Mouse (Mus musculus): ENCODE results near the gene Wwc2.

The Wwc2 gene

GRCm38 (mm10) chr8:47990911-47991820, at the start of gene Wwc2:
Gene Wwc2 (minus strand): TSS chr8:47990924.
- 6% methylated on average over 46 of the region's 46 CpGs for WGBS

GRCm38 (mm10) chr8:48038261-48038934, 47.7 kb upstream of the Wwc2 start:
- 62% methylated on average over 7 of the region's 7 CpGs for WGBS

GRCm38 (mm10) chr8:48032046-48032445, 41.3 kb upstream of the Wwc2 start:
- 52% methylated on average over 2 of the region's 2 CpGs for WGBS

- WGBS = 64% methylated on average over 1 of the region's 1 CpGs
Observed at GRCm38 (mm10) chr8:48030667-48031066, 39.9 kb upstream of the Wwc2 start.

- WGBS = 66% methylated on average over 11 of the region's 11 CpGs
Observed at GRCm38 (mm10) chr8:48026796-48027195, 36.1 kb upstream of the Wwc2 start.

GRCm38 (mm10) chr8:48023206-48023605, 32.5 kb upstream of the Wwc2 start:
- 74% methylated on average over 8 of the region's 8 CpGs for WGBS

- WGBS = 86% methylated on average over 2 of the region's 2 CpGs
Observed at GRCm38 (mm10) chr8:48019737-48020136, 29.0 kb upstream of the Wwc2 start.

GRCm38 (mm10) chr8:48016538-48016937, 25.8 kb upstream of the Wwc2 start:
- WGBS = 17% methylated on average over 8 of the region's 8 CpGs

GRCm38 (mm10) chr8:48014386-48014785, 23.7 kb upstream of the Wwc2 start:
- WGBS = 88% methylated on average over 6 of the region's 6 CpGs

- 93% methylated on average over 9 of the region's 9 CpGs for WGBS
Observed at GRCm38 (mm10) chr8:48013281-48013680, 22.6 kb upstream of the Wwc2 start.

- WGBS = 77% methylated on average over 10 of the region's 10 CpGs
Observed at GRCm38 (mm10) chr8:48011871-48012270, 21.1 kb upstream of the Wwc2 start.

- WGBS = 87% methylated on average over 14 of the region's 14 CpGs
Observed at GRCm38 (mm10) chr8:48010977-48011376, 20.3 kb upstream of the Wwc2 start.

- 92% methylated on average over 15 of the region's 15 CpGs for WGBS
Observed at GRCm38 (mm10) chr8:48009399-48009798, 18.7 kb upstream of the Wwc2 start.

- 88% methylated on average over 8 of the region's 8 CpGs for WGBS
Observed at GRCm38 (mm10) chr8:48008936-48009335, 18.2 kb upstream of the Wwc2 start.

GRCm38 (mm10) chr8:48006869-48007268, 16.1 kb upstream of the Wwc2 start:
- WGBS = 85% methylated on average over 4 of the region's 4 CpGs

GRCm38 (mm10) chr8:48002551-48002950, 11.8 kb upstream of the Wwc2 start:
- WGBS = 92% methylated on average over 8 of the region's 8 CpGs

GRCm38 (mm10) chr8:48001395-48001794, 10.7 kb upstream of the Wwc2 start:
- 95% methylated on average over 5 of the region's 6 CpGs for WGBS

GRCm38 (mm10) chr8:47996712-47997111, 6.0 kb upstream of the Wwc2 start:
- WGBS = 56% methylated on average over 1 of the region's 1 CpGs

GRCm38 (mm10) chr8:47996126-47996525, 5.4 kb upstream of the Wwc2 start:
- WGBS = 89% methylated on average over 3 of the region's 3 CpGs

GRCm38 (mm10) chr8:47995391-47995790, 4.7 kb upstream of the Wwc2 start:
- WGBS = 85% methylated on average over 6 of the region's 6 CpGs

- WGBS = 70% methylated on average over 25 of the region's 25 CpGs
Observed at GRCm38 (mm10) chr8:47994618-47995274, 4.0 kb upstream of the Wwc2 start.

- 2% methylated on average over 44 of the region's 45 CpGs for WGBS
Observed at GRCm38 (mm10) chr8:47990386-47990772, 345 bp downstream of the Wwc2 start.
